Mouse (Mus musculus): ENCODE results near the gene Ptpn9. TPM values are rescaled to one million over a fixed set of nuclear protein-coding genes. Genes with fewer than 3 reads are reported as not detected.
A peak's percentile ranks its signal among the peaks of the same experiment; 100 is the strongest.

Ptpn9 gene
- polyA plus RNA-seq, 1 experiment from 2014 or later: 12.0 TPM

DNA sequence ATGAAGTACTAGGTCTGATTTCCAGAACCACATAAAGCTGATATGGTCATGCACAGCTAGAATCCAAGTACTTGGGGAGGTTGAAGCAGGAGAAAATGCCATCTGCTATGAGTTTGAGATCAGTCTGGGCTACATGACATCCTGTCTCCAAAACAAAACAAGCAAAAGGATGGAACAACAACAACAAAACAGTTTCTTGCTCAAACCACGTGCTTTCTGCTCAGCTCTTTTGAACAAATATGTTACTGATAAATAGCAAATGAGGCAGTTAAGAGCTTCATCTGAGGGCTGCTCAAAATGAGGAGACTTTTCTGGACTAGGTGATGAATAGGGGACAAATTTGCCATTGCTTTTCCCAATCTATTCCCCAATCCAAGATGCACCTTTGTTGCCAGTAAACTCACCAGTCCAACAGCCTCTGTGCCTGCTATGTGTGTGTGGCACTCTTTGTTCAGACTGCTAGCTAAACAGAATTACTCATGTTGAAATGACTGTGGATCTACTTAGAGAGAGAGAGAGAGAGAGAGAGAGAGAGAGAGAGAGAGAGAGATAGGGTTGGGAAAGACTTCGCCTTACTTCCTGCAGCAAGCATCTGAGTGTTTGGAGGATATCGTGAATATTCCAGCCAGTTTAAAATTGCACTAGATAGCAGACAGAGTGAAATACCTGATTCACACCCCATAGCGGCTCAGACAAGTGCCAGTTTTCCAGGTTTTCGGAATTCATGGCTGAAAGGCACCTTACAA is 76.2 kb downstream of the Ptpn9 start:
- Histone ChIP-seq H3K4me3 (ENCODE audit: inconsistent target) (peak overlapping the region; percentile 73), H3K79me2 (ENCODE audit: inconsistent target) (0 out of 2 replicates have a peak, but pooled peaks cover 5% of the 10 kb centered on the region), H3K27ac (0 out of 2 replicates have a peak overlapping the region, but pooled peaks have one; percentile 12), H3K36me3 (ENCODE audit: inconsistent target) (no peaks in the 10 kb centered on the region)
- 22% methylated on average over 5 of the region's 5 CpGs for WGBS (ENCODE audit: missing documents)

DNA sequence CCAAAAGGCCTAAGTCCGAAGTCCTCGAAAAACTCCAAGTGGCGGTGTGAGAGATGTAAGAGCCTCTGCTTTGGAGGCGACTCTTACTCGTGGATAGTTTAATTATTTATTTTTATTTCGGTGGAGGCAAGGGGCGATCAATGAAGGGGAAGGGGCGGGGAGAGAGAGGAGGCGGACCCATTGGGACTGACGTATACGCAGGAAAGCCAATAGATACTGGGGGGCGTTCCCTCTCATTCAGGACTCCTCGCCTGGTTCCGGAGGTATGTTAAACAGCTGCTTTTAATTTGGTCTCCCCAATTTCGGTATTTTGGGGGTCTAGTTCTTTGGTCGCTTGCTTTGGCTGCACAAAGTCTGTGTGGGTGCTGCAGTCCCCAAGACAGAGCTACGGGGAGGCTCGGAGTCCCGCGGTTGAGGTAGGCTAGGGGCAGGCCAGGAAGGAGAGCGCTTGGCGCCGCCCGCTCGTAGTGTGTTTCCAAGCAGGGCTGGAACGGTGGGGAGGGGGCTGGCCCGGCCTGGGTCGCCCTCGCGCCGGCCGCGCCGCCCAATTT is 77.2 kb downstream of the Ptpn9 start, which contains the start of gene Sin3a:
Gene Sin3a, plus strand, starts transcription at position 240 of the 551 bp plus-strand sequence.
- 0 out of 2 replicates have a peak, but pooled peaks cover 5% of the 10 kb centered on the region for H3K79me2 ChIP-seq (ENCODE audit: inconsistent target)
- H3K27ac ChIP-seq: peak within 1 kb of the TSS; percentile 47
- H3K36me3 ChIP-seq (ENCODE audit: inconsistent target): no peaks in the 10 kb centered on the region
- H3K4me3 ChIP-seq (ENCODE audit: inconsistent target): peak within 1 kb of the TSS; percentile 73
- WGBS (ENCODE audit: missing documents): 1% methylated on average over 34 of the region's 34 CpGs

GRCm38 (mm10) chr9:57072526-57072988 is 77.8 kb downstream of the Ptpn9 start:
- peak overlapping the region; percentile 73 for H3K4me3 ChIP-seq (ENCODE audit: inconsistent target)

DNA sequence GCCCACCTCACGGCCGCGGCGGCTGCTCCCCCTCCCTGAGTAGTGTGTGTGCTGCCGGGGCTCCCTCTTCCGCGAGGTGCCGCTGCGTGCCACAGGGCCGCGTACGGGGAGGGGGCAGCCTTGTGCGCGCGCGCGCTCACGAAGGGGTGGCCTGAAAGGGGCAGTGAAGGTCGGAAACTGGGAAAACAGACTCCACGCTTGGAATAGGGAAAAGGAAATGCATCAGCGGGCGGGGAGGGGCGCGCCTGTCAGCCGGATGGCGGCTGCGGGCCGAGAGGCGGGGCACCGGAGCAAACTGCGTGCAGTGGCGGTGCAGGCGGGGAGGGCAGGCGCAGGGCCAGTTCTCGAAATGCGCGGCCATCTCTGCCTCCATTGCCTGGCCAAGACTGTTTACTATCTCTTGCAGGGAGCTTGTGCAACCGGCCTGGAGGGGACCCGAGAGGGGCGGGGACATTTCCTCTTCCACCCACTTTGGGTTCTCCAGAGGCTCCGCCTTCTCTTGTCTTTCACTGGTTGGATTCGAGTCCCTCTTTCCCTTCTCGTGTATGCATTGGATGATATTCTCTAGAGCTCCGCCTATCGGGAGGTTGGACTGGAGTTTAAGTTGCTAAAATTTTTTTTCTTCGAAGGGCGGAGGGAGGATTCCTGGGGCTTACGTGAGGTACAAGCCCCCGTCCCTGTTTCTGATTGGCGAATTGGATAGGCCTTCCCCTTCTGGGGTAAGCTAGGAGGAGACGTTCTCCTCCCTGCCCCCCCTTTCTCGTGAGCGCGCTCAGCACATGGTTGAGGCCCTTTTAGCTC is 78.5 kb downstream of the Ptpn9 start:
- peaks cover 17% of the 10 kb centered on the region for H3K79me2 ChIP-seq (ENCODE audit: inconsistent target)
- no peaks in the 10 kb centered on the region for H3K36me3 ChIP-seq (ENCODE audit: inconsistent target)
- H3K27ac ChIP-seq: peak overlapping the region; percentile 84
- WGBS (ENCODE audit: missing documents): under 1% methylated on average over 52 of the region's 54 CpGs
- H3K4me3 ChIP-seq (ENCODE audit: inconsistent target): peak overlapping the region; percentile 73

More at GRCm38 (mm10) chr9:57072526-57072988, 77.8 kb downstream of the Ptpn9 start:
- Histone ChIP-seq H3K36me3 (ENCODE audit: inconsistent target) (no peaks in the 10 kb centered on the region), H3K79me2 (ENCODE audit: inconsistent target) (peaks cover 11% of the 10 kb centered on the region), H3K27ac (peak overlapping the region; percentile 47)
- under 1% methylated on average over 31 of the region's 40 CpGs for WGBS (ENCODE audit: missing documents)

DNA sequence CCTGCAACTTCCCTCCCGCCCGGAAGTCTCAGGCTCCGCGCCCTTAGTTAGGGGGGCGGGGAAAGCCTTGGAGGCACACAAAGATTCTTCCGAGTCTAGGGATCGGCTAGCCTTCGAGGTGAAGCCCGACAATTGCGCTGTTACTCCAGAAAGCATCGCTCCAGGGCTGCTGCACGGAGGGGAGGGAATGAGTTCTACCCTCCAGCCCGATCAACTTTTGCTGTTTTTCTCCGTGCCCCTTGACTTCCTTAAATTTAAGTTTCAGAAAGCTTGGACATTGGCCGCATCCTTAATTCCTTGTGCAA is 79.0 kb downstream of the Ptpn9 start:
- Histone ChIP-seq H3K4me3 (ENCODE audit: inconsistent target) (peak overlapping the region; percentile 65), H3K79me2 (ENCODE audit: inconsistent target) (peaks cover 23% of the 10 kb centered on the region), H3K27ac (peak overlapping the region; percentile 84), H3K36me3 (ENCODE audit: inconsistent target) (no peaks in the 10 kb centered on the region)
- WGBS (ENCODE audit: missing documents): 2% methylated on average over 15 of the region's 15 CpGs

DNA sequence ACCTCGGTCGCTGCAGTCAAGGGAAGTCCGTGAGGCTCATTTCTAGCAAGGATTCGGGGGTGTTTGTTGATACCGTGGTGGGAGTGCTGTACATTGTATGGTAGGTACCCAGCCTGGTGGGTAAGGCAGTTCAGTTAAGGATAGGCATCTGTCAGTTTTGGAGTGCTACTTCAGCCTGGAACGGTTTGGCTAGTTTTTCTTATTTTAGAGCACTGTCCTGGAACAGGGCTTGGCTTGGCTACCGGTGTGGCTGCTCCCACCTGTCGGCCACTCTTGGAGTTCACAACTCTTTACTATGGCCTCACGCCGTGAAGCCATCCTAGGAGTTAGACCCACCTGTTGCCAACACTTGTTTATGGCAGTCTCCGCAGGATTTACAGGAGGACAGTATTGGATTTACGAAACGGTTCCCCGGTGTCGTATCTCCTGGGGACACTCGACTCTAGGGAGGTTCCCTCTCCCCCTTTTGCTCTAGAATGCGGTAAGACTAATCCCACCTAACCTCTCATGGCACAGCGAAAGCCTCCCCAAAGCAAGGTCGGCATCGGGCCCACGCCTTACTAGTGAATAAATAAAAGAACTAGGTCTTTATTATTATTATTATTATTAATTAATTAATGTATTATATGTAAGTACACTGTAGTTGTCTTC is 79.6 kb downstream of the Ptpn9 start:
- Histone ChIP-seq H3K4me3 (ENCODE audit: inconsistent target) (peak overlapping the region; percentile 65), H3K27ac (peak overlapping the region; percentile 84), H3K79me2 (ENCODE audit: inconsistent target) (peaks cover 29% of the 10 kb centered on the region), H3K36me3 (ENCODE audit: inconsistent target) (no peaks in the 10 kb centered on the region)
- 2% methylated on average over 18 of the region's 21 CpGs for WGBS (ENCODE audit: missing documents)

GRCm38 (mm10) chr9:57074822-57075603 is 80.3 kb downstream of the Ptpn9 start:
- WGBS (ENCODE audit: missing documents): 10% methylated on average over 16 of the region's 17 CpGs
- peaks cover 36% of the 10 kb centered on the region for H3K79me2 ChIP-seq (ENCODE audit: inconsistent target)
- no peaks in the 10 kb centered on the region for H3K36me3 ChIP-seq (ENCODE audit: inconsistent target)
- H3K4me3 ChIP-seq (ENCODE audit: inconsistent target): peak overlapping the region; percentile 65
- H3K27ac ChIP-seq: peak overlapping the region; percentile 84

- H3K36me3 ChIP-seq (ENCODE audit: inconsistent target): no peaks in the 10 kb centered on the region
- H3K79me2 ChIP-seq (ENCODE audit: inconsistent target): peaks cover 44% of the 10 kb centered on the region
- peak overlapping the region; percentile 84 for H3K27ac ChIP-seq
- H3K4me3 ChIP-seq (ENCODE audit: inconsistent target): peak overlapping the region; percentile 65
- under 1% methylated on average over 40 of the region's 43 CpGs for WGBS (ENCODE audit: missing documents)
Observed at GRCm38 (mm10) chr9:57075681-57076381, 81.1 kb downstream of the Ptpn9 start.

GRCm38 (mm10) chr9:57076701-57077660 is 82.3 kb downstream of the Ptpn9 start:
- 2% methylated on average over 62 of the region's 72 CpGs for WGBS (ENCODE audit: missing documents)
- H3K36me3 ChIP-seq (ENCODE audit: inconsistent target): no peaks in the 10 kb centered on the region

GRCm38 (mm10) chr9:57082236-57082635 is 87.5 kb downstream of the Ptpn9 start:
- Histone ChIP-seq H3K27ac (no peak overlapping the region), H3K79me2 (ENCODE audit: inconsistent target) (peaks cover 97% of the 10 kb centered on the region), H3K36me3 (ENCODE audit: inconsistent target) (peaks cover 9% of the 10 kb centered on the region), H3K4me3 (ENCODE audit: inconsistent target) (no peak overlapping the region)
- 100% methylated on average over 3 of the region's 3 CpGs for WGBS (ENCODE audit: missing documents)

More at GRCm38 (mm10) chr9:57076701-57077660, 82.3 kb downstream of the Ptpn9 start:
- Histone ChIP-seq H3K4me3 (ENCODE audit: inconsistent target) (peak overlapping the region; percentile 65), H3K79me2 (ENCODE audit: inconsistent target) (peaks cover 55% of the 10 kb centered on the region), H3K27ac (peak overlapping the region; percentile 31)
